Mouse (Mus musculus) G1E (cell line): ENCODE results near the gene Kif5c.

Experiments used
- CTCF ChIP-seq: IDR thresholded peaks from 2 replicates; pipeline ENCODE4 v1.5.1; 2012; ENCODE audit warnings: low read depth, low read length, inconsistent platforms, mixed read lengths
- GATA1 ChIP-seq: IDR thresholded peaks from 2 replicates; pipeline ENCODE4 v1.6.1; 2012; ENCODE audit warnings: borderline replicate concordance, low read length, inconsistent platforms, mixed read lengths
- GATA2 ChIP-seq: IDR thresholded peaks from 2 replicates; pipeline ENCODE4 v1.6.1; 2012; ENCODE audit warnings: low read depth, low read length, inconsistent platforms, borderline replicate concordance
- POLR2AphosphoS5 ChIP-seq: IDR thresholded peaks from 2 replicates; pipeline ENCODE4 v1.6.1; 2012; ENCODE audit warnings: low read depth, low read length, inconsistent platforms; ENCODE audit not compliant: insufficient replicate concordance
- TAL1 ChIP-seq: conservative IDR thresholded peaks from 2 replicates; pipeline ENCODE4 v1.6.1; 2012; ENCODE audit warnings: low read depth, low read length, inconsistent platforms, mixed read lengths

- TF ChIP-seq CTCF (no peak), GATA1 (no peak), TAL1 (no peak), GATA2 (no peak), POLR2AphosphoS5 (no peak)
Measured at GRCm38 (mm10) chr2:49718492-49718891, 99.4 kb downstream of the Kif5c start.
